Mouse (Mus musculus) adrenal gland, postnatal 10 days (tissue): ENCODE data around the gene Lrrc49. TPM values are rescaled to one million over a fixed set of nuclear protein-coding genes. Genes with fewer than 3 reads are reported as not detected.

Source experiments
- DNase-seq: peaks from one replicate; pipeline ENCODE4 v3.0.0; 2021; ENCODE audit warnings: mixed read lengths
- long read RNA-seq, 2 experiments: library from polyadenylated mRNA; stranded (forward); transcript quantifications; one replicate each; pipeline ENCODE4 v2.0.0; 2021
- total RNA-seq, 2 experiments: library from RNA; stranded (reverse); gene quantifications; 2 replicates each; pipeline ENCODE4 v1.2.3; 2021

The Lrrc49 gene
- total RNA-seq: 10 to 100 TPM; 19.6 to 25.1 TPM
- long read RNA-seq, experiment 1, partial matches to known transcripts: 13 of 14 reads
- long read RNA-seq, experiment 1, other reads (novel, unspliced or antisense): 0 of 14 reads
- long read RNA-seq, experiment 2, partial matches to known transcripts: 8 of 12 reads
- long read RNA-seq, experiment 2, other reads (novel, unspliced or antisense): 2 of 12 reads

DNA sequence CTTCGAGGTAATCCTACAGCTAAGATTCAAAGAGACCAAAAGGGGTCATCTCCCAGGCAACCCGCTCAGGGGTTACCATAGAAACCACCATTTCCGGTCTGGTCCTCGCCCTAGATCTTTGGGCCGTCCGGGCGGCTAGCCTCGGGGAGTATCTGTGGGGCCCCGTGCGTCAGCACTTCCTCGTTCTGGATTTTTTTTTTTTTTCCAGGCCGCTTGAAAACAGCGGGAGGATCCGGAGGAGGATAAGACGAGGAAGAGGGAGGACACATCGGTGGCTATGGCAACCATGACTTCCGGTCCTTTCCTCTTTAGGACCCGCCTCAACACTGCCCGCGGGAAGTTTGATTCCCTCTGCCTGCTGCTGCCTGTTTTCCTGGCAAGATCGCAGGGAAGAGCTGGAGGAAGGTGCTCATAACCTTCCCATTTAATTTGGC is at the start of gene Lrrc49:
Gene Lrrc49 (minus strand): TSS at position 268 of the 434 bp plus-strand sequence.
- peak; percentile 92 for DNase-seq

DNA sequence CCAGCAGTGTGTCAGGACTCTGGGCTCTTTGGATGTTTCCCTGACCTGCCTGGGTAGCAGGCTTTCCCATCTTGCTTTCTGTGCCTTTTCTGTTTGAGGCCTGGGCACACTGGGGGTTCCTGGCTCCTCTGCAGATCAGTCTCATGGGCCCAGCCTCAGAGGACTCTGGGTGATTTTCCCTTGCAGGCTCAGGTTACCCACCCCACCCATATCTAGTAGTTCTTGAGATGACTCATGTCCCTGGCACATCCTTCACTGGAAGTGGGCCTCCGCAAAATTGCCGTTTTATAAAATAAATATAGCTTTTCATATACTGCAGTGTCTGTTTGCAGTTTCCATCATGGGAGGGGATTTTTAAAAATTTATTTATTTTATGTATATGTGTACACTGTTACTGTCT is 46.4 kb upstream of the Lrrc49 start:
- no peak for DNase-seq

DNA sequence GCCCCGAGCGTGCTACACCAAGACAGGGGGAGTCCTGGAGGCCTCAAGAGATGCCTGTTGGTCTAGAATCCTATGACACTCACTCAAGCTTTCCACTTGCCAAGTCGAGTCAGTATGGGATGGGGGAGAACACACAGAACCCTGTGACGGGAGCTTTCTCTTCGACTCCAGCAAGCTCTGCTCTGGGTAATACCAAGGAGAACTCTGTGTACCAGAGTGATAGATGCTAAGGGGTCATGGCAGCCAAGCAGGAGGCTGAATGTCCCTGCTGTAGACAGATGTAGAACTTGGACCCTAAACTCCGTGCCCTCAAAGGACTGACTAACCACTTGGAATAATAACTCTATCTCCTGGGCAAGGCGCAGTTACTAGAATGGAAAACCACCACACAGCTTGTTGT is 37.0 kb upstream of the Lrrc49 start:
- DNase-seq: no peak

DNA sequence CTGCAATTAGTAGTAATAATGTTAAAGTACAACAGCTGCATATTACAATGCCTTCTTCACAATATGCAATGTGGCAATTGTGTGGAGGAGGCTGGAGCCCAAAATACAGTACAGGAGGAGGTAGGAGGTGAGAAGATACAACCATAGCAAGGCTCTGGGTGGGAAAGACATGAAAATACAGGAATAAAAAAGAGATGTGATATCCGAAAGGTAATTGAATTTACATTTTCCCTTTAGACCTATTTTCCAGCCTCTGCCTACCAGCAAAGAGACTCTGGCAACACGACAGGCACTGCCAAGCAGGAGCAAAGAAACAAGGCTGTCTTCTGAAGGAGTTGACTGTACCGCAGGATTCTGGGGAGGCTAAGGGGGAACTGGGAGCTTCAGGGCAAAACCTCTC is 31.7 kb upstream of the Lrrc49 start:
- no peak for DNase-seq

DNA sequence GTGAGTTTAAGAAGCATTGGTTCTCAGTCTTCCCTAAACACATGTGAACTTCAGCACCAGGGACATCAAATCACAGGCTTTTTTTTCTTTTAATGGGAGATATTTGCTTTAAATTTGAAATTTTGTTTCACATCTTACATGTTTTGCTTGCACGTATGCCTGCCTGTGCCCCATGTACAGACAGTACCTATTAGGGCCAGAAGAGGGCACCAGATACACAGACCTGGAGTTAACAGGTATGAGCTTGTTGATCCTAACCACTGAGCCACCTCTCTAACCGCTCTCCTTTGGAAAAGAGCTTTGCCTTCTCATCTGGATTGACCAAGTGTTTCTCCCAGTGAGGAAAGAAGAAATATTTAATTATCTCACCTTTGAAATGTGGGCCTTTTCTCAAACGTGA is 30.3 kb upstream of the Lrrc49 start:
- DNase-seq: peak; percentile 73

DNA sequence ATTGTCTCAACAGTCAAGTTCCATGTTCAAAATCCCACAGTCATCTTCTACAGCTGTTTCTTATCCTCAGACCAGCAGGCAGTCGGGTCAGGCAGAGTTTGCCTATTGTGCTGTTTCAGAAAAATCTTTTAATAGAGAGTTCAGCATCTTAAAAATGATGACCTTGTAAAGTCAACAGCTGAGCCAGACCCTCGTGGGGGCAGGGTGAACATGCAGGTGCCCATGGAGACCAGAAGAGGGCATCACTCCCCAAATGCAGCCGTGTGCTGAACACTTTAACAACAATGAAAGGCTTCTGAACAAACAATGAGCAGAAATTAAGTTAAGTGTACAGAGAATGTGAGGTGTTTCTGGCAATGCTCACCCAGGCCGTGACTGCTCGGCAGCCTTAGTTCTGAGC is 27.9 kb upstream of the Lrrc49 start:
- DNase-seq: no peak

DNA sequence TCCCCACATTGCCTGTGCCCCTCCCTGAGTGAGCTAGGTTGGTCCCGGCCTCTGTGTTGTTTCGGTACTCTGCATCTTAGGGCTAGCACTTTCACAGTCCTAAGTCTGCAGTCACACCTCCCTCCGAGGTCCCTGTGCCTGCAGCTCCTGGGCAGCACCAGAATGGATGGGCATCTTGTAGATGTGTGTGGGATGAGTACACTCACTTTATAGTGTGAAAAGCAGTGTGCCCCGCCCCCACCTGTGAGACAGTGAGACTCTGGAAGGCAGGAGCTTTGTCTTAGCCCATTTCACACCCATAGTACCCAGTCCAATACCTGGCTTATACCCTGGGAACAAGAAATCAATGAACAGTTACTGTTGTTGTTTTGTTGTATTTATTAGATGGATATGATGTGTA is 27.3 kb upstream of the Lrrc49 start:
- DNase-seq: no peak

DNA sequence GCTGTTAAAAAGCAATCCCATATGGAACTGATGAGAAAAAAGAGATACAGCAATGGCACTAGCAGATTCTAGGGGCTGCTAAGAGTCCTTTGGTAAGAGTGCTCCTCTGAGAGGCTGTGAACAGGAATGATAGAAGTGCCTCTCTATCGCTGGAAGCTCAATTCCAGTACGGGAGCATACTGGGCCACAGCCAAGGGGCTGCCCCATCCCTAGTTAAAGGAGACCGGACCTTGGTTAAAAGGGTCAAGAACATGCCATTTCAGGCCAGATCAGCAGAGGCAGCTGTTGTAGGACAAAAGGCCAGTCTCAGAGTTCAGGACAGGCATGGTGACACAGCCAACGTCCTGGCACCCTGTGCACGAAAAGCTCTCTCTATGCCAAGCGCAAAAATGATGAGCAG is 26.2 kb upstream of the Lrrc49 start:
- DNase-seq: peak; percentile 16

DNA sequence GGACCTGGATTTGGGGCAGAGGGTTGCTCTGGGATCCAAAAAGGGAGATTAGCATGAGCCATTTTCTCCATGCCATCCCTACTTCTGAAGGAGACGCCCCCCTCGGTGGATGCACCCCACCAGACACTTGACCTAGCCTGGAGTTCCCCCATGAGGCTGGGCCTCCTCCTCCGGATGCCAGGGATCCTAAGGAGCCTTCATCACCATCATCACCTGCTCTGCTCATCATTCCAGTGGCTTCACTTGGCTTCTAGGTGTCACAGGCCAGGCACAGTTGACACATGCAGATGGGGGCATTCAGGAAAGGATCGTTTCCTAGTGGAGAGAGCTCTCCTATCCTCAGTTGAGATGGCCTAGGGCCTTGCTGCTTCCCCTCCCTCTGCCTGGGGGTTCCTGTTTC is 25.7 kb upstream of the Lrrc49 start:
- no peak for DNase-seq

DNA sequence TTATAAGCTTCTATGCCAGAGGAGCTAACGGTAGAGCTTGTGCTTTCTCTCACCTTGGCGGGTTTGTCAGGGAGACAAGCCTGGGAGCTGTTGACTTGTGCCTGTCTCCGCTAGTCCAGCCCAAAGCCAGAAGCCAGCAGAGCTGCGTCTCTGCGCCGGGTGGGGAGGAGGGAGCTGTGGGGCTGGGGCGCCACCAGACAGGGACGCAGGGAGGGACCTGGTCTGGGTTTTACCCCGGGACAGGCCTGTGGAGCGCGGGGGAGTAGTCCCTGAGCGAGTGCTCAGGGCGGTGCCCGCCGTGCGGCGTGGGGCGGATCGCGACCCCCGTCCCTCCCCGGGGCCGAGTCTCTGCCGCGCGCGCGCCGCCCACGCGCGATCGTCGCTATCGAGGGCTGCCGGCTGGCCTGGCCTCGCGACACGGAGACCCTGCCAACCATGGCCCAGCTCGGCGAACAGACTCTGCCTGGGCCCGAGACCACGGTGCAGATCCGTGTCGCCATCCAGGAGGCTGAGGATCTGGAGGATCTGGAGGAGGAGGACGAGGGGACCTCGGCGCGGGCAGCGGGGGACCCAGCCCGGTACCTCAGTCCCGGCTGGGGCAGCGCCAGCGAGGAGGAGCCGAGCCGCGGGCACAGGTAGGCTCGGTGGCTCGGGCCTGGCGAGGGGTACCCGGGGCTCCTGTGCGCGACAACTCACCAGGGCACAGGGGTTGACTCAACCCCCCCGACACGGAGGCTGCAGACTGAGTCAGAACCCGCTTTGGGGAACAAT is 25.0 kb upstream of the Lrrc49 start, which contains the start of gene Larp6:
Gene Larp6 (plus strand): TSS at position 219 of the 771 bp plus-strand sequence.
- DNase-seq: peak; percentile 65

DNA sequence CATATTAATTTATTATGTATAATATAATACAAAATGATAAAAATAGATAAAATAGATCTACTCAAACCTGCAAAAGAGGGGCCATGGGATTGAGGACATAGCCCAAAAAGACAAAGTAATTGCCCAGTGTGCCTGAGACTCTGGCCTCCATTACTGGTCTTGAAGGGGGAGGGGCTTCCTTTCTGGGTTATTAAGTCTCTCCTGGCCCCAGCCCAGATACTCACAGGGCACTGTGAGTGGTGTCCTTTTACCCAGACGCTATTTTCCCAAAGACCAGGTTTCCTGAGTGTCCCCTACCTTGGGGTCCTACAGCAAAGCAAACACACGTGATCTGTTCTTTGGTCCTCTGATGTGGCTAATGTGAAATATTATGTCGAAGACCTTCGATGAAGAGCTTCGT is 24.1 kb upstream of the Lrrc49 start:
- DNase-seq: no peak

DNA sequence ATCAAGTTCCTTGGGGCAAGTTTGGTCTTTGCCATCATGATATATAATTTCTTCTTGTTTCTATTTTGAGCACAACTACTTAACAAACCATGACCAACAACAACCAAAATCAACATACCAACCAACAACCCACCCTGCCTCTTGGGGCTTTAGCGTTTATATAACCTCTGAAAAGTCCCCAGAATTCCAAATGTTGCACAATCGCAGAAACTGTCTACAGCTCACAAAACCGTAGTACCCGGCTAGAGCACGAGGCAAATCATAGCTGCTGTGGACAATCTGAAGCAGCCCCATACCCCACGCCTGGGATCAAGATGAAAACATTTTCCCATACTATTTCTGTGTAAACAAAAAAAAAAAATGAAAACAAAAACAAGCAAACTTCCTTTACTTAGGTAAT is 21.8 kb upstream of the Lrrc49 start:
- DNase-seq: no peak

DNA sequence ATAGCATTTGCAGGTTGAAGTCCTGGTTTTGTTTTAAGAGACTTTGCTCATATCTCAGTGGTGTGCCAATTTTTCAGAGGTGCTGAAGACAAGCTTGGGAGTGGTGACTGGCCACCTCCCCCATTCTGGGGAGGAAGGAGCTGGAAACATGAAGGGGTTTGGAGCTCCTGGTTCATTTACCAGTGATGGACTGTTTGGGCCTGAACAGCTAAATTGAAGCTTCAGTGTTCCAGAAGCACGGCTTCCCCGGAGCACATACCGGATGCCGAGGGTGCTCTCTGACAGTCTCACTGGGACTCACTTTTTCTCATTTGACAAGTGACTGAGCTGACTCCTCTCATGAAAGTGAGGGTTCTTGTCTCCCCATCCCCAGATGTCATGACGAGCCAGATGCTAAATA is 20.6 kb upstream of the Lrrc49 start:
- DNase-seq: no peak

DNA sequence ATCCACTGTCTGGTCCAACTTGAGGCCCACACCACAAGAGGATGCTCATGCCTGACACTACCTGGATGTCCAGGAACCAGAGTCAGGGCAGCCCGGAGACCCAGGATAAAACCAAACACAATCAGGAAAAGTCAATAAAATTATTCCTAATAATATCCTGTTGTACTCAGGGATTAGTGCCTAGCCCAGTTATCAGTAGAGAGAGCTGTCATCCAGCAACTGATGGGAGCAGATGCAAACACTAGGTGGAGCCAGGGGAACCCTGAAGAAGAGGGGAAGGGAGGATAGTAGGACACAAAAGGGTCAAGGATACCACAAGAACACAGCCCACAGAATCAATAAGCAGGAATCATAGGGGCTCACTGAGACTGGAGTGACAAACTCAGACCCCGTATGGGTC is 19.6 kb upstream of the Lrrc49 start:
- no peak for DNase-seq

DNA sequence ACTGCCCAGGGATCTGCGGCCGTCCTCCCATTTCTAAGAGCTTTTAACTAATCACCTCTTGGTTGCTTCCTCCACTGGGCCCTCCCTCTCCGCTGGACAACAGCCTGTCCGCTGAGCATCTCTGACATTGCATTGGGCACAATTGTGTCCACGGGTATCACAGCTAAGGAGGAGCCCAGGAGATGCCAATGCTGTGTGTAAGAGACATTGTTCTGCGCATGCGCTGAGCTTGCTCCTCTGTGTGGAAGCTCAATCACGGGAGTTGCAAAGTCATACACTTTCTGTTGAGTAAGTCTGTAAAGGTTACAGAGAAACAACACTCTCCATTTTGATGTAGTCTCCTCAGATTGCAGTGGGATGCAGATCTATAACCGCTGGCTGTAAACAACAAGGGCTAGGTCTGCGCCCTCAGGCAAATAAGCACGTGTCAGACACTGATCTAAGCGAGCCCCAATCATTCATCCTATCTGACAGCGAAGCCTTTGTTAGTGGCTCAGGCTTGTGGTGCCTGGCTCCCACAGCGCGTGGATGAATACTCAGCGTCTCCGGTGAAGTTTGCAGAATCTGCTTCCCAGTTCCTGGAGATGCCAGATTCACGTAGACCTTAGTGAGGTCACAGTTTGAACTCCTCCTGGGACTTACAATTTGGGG is 11.7 kb upstream of the Lrrc49 start:
- no peak for DNase-seq

DNA sequence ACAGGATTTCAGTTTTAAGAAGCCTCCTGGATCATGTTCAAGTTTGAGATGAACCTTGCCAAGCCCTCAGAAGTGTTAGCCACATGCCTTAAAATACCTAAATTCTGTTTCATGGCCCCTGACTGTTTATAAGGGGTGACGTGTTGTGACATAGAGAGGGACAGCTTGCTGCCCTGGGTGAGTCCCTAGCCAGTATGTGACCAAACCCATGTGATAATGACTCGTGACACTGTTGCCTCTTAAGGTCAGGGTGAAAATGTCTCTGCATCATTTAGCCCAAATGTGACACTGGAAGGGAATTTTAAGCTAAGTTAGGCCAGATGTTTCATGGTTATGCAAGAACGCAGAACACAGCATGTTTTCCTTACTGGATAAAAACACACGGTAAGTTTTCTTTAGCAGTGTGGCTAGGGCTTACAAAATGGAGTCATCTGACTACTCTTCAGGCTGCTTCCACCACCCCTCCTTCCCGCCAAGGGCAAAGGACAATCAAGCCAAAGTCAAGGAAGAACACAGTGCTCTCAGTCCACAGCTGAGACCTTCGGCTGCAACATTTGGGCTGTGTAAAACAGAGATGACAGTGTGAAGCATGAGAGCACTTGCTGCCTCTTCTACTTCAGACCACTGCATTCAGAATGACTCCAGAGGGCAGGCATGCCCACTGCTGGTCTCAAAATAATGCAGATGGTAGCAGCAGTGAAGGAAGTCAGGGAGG is 8.5 kb upstream of the Lrrc49 start:
- no peak for DNase-seq

DNA sequence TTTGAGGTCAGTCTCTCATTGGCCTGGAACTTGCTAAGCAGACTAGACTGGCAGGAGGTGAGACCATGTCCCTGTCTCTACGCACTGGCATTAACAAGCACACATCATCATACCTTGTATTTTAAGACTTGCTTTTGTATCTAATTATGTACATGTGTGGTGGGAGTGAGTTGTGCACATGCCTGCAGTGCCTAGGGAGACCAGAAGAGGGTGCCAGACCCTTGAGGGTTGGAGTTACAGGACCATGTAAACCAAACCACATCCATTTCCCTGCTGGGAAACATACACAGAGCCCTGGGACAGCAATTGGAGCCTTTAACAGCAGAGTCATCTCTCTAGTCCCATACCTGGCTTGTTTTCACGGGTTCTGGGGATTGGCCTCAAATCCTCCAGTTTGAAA is 6.0 kb upstream of the Lrrc49 start:
- peak; percentile 53 for DNase-seq

DNA sequence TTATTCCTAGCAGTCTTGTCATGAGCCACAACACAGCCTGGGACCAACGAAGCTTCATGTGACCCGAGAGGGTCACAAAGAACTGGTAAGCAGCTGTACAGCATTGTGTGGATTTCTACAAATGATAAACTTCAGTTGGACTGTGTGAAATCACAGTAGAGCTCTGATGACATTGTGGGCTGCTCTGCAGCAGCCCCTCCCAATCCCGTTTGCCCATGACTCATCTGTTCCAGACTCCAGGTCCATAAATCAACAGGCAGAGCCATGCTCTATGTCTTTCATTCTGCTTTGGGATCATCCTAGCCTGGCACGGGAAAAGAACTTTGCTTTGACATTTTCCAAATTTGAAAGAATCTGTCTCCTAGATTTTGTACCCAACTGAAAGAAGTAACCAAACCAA is 4.7 kb upstream of the Lrrc49 start:
- peak; percentile 68 for DNase-seq

DNA sequence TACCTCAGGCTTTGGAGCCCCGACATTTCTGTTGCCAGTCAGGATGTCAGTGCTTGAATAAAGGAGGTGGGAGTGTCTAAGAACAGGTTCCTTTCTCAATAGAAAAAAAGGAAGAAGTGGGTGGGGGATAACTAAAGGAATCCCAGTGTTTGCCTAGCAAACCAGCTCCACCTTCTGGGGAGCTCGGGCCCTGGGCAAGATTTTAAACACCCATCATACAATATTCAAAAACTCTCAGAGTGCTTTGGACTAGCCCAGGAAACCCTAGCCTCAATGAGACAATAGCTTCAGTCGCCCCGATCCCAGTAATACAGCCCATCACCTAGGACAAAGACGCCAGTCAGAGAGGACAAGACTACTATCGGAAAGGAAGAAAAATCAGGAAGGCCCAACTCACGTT is 543 bp downstream of the Lrrc49 start:
- no peak for DNase-seq

DNA sequence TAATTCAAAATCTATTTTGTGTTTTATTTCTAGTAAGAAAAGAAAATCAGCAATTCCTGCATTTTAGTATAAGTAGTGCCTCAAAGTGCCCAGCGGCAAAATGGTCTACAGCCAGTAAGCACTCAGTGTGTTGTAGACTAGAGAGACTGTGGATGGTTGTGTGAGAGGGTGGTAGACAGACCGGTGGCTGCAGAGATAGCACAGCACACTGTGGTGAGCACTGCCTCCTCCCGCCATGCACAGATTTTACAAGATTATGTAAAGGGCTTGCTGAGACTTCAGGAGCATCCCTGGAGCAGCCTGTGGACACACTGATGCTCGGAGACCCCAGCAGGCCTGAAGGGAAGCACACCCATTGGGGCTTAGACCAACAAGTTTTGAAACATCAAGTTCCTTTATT is 5.2 kb downstream of the Lrrc49 start:
- no peak for DNase-seq

DNA sequence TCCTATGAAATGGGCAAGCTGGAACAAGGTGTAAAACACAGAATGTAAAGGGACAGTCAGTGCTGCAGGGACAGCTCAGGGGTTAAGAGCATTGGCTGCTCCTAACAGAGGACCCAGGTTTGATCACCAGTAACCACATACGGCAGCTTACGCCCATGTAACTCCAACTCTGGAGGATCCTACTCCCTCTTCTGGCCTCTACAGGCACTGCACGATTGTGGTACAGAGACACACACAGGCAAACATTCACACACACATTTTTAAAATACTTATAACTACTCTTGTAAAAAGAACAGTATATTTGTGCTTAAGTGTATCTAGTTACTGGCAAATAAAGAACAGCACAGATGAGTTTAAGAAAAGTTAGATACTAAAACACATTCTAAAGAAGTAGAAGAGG is 7.0 kb downstream of the Lrrc49 start:
- no peak for DNase-seq

DNA sequence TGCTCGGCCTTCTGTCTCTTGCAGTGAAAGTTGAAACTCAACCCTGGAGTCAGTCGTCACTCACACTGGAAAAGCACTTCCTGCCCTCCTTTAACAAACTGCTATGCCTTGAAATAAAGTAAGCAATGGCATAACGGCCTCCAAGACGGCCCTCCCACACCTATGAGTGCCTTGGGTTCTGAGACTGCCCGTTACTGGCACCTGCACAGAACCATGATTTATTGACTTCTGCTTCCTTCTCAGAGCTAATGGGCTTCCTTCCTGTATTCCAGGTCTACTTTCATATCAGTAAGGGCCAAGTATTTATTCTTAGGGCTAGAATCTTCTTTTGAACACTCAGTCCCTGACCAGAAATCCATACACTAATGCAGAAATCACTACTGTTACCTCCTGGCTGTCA is 9.0 kb downstream of the Lrrc49 start:
- DNase-seq: no peak

DNA sequence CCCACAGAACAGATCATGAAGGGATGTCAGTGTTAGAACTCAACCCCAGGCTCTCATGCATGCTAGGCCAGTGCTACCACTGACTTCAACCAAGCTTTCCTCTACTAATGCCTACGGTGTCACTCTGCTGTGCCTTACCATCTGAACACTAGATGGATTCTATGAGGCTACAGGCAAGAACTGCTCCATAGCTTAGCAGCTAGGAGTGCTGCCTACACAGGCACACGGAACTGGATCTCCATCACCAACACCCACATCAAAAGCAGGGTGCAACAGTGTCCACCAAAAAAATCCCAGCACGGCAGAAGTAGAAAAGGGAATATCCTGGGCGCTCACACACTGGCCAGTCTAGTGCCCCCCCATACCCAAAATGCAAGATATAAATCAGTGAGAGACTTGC is 11.5 kb downstream of the Lrrc49 start:
- no peak for DNase-seq
